Mouse (Mus musculus) erythroblast, embryonic 14.5 days (primary cell): ENCODE results near the gene Nans.

Experiments used
- GATA1 ChIP-seq: IDR thresholded peaks from 2 replicates; pipeline ENCODE4 v1.6.1; 2012; ENCODE audit warnings: low read length, inconsistent platforms, mixed read lengths
- TAL1 ChIP-seq: IDR thresholded peaks from 3 replicates; pipeline ENCODE4 v1.6.1; 2012; ENCODE audit warnings: low read length, inconsistent platforms, mixed read lengths

DNA sequence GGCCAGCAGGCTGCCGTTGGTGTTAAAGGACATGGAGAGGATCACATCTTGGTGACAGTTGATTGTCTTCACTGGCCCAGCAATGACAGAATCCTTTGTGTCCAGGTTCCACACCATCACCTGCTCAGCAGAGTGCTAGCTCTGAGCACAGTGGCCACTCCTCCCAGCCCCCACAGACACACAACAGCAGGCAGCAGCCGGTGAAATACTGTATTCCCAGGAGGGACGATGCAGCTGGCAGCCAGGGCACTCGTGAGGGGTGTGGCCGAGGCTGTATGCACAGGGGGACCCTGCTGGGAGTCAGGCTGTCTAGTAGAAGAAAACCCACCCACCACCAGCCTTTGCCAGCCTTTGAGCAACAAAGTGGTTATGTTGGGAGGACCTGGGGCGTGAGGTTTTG lies 57.7 kb downstream of the Nans start:
- TF ChIP-seq TAL1 = no peak
- no peak for TF ChIP-seq GATA1
